Mouse (Mus musculus) right cerebral cortex, adult 18-20 months (tissue): Measurements from ENCODE around the gene Zfp451.
"Not testable (repeated sequence)": the region's sequence is repeated elsewhere in the genome, so short reads cannot be mapped to it uniquely, and the experiment has no call there.

Experiments used
- DNase-seq: peaks from one replicate; pipeline ENCODE4 v3.0.0; 2022; ENCODE audit warnings: mixed read lengths

The Zfp451 gene

GRCm38 (mm10) chr1:33813868-33814794 lies at the start of gene Zfp451:
TSS of gene Zfp451 (minus strand) at chr1:33814595.
- DNase-seq = peak; percentile 96

- DNase-seq = no peak
Measured at GRCm38 (mm10) chr1:33846807-33847206, 32.4 kb upstream of the Zfp451 start.

GRCm38 (mm10) chr1:33843823-33844222 lies 29.4 kb upstream of the Zfp451 start:
- DNase-seq = no peak

DNA sequence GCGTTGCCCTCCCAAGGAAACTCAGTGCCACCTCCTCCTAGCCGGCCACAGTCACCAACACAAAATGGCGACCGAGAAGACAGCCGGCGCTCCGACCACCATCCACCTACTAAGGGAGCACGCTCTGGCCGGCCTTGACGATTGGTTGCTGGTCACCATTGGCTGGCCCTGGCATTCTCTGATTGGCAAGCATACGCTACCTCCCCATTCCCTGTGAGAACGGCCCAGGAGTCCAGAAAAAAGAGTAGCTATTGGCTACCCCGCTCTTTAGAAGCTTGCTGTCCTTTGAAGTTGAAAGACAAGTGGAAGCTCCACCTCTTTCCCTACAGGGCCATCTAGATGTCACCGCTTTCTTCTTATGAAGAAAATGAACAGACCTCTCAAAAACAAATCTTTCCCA lies 24.6 kb upstream of the Zfp451 start:
- DNase-seq = not testable (repeated sequence)

- DNase-seq = no peak
Measured at GRCm38 (mm10) chr1:33830586-33830985, 16.2 kb upstream of the Zfp451 start.

DNA sequence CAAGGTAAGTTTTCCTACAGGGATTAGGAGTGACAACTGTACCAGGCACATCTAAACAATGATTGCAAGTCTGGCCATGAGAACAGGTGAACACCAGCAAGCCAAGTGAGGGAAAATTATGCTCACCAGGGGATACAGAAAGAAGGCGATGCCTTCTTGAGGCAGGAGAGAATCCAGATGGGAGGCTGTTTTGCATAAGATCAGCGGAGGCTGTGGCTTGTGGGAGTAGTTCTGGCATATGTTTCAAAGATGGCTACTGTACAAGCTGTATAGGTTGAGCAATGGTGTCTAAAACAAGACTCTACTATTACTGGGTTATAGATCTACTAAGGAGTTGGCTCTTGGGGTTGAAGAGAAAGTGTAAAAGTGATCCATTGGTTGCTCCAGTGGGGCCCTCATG lies 3.5 kb upstream of the Zfp451 start:
- peak; percentile 30 for DNase-seq

GRCm38 (mm10) chr1:33813495-33813867 lies 914 bp downstream of the Zfp451 start:
- DNase-seq = no peak

DNA sequence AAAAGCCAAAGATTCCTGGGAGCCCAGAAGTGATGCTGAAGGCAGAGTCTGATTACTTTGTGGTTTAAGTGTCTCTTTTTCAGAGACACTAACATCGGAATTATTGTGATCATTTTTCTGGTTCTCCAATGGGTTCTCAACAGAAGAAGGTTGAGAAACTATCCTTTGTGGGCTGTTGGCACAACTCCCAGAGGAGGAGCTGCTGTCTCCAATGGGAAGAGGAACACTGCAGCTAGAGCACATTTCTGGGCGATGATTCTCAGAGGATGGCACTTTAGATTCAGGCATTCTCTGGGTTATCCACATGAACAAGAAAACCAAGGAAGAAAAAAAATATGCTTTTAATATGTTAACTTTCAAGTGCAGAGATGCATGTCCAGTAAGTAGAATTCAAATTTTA lies 11.1 kb downstream of the Zfp451 start:
- peak; percentile 48 for DNase-seq

- no peak for DNase-seq
Measured at GRCm38 (mm10) chr1:33799620-33800019, 14.8 kb downstream of the Zfp451 start.

DNA sequence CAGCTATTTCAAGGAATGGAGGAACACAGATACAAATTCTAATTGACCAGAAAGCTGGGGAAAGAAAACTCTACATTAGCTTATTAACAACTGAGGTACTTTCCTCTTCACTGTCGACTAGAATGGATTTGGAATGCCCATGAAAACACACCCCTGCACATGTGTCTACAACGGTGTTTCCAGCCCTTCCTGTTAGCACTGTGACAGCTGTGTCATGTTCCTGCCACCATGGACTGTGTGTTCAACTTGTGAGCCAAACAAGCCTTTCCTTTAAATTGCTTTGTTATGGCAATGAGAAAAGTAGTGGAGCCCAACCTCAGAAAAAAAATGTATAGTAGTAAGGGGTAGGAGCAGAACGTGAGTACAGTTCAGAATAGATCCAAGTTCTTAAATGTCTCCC lies 25.9 kb downstream of the Zfp451 start:
- DNase-seq = no peak

DNA sequence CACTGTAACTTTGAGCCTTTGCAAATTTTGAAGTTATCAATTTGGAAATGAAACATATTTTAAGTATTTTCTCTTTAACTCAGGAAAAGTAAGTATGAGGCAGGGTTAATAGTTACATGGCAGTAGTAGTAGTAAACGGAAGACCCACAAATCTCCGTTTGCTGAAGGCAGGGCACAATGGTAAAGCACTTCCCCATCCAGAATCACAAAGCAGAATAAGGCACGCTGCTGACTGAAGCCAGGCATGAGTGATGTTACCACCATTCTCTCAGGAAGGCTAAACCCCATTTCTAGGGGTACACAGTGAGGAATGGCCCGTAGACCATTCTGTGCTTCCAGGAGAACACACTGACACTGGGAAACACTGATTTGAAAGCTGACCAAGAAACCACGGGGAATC lies 26.3 kb downstream of the Zfp451 start:
- DNase-seq = no peak

DNA sequence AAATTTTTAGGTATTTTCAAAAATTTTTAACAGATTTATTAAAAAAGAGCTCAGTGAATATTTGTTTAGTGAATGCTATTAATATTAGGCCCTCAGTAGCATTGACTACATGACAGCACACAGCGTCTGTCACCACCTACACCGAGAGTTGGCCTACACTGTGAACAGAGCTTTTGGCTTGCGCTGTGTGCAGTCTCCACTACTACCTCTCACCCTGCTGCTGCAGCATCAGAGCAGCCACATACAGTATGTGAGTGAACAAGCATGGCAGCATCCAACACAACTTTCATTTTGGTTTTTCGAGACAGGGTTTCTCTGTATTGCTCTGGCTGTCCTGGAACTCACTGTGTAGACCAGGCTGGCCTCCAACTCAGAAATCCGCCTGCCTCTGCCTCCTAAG lies 29.8 kb downstream of the Zfp451 start:
- DNase-seq = no peak

GRCm38 (mm10) chr1:33776175-33776611 lies 38.2 kb downstream of the Zfp451 start:
- peak; percentile 55 for DNase-seq

DNA sequence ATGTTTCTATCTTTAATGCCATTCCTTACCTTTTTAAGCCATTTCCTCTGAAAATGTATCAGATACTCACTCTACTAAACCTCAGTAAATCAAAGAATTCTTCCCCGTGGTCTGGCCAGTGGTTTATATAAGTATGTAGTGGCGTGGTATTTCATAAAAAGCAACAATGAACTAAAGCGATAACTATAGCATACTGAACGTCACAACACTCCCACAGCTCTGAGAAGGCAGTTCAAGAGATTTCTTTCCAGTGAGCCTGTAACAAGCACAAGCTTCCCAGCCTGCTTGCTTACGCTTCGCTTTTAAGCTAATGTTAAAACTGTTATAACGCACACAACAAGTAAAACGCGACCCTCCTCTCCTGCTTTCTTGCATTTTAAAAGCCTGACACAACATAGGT lies 42.3 kb downstream of the Zfp451 start:
- no peak for DNase-seq

- DNase-seq = no peak
Measured at GRCm38 (mm10) chr1:33771621-33772020, 42.8 kb downstream of the Zfp451 start.

DNA sequence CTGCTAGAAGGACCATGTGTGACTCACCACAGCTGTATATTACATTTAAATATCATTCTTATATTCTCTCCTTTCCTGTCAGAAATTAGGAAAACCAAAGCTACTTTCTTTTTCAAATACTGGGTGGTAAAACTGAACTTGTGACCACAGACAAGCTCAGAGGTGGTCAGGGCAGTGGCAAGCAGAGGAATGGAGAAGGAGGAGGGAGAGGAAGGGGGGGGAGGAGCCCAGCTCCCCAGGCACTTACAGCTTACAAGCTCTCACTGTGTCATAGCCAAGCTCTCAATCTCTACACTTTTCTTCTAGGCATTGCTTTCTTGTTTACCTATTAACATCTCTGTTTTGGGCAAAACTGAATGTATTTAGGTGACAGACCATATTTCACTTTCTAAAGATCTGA lies 45.6 kb downstream of the Zfp451 start:
- DNase-seq = no peak

- DNase-seq = no peak
Measured at GRCm38 (mm10) chr1:33768091-33768787, 46.2 kb downstream of the Zfp451 start.

GRCm38 (mm10) chr1:33766520-33767508 lies 47.6 kb downstream of the Zfp451 start:
- DNase-seq = no peak

- no peak for DNase-seq
Measured at GRCm38 (mm10) chr1:33765468-33766080, 48.8 kb downstream of the Zfp451 start.

DNA sequence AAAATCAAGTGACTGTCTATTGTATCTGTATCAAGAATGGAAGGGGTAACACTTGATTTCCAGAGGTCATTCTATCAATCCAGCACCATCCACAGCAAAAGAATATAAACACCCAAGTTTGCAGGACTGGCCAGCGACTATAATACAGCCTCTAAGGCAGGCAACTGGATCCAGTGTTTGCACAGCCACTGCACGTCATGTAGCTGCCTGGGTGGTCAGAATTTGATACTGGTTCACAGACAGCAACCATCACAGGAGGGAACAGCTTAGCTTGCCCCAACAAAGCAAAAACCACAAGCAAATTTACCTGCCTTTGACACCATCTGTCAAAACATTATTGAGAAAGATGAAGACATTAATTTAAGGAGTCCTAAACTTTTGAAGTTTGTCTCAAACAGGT lies 50.6 kb downstream of the Zfp451 start:
- DNase-seq = no peak

DNA sequence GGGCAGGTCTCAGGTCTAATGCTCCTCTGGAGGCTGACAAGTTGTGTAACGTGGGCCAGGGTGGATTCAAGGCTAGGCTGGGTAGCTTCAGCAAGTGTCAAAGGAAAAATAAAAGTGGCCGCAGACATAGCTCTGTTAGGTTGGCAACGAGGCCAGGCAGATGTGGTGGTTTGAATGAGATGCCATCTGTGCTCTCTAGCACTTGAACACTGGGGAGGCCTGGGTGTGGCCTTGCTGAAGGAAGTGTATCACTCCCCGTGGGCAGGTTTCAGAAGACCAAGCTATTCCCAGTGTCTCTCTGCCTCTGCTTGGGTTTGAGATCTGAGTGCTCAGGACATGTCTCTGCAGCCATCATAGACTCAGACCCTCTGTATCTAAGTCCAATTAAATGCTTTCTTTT lies 55.9 kb downstream of the Zfp451 start:
- DNase-seq = no peak

GRCm38 (mm10) chr1:33757491-33758041 lies 56.8 kb downstream of the Zfp451 start, which contains the start of gene Bag2:
TSS of gene Bag2 (minus strand) at chr1:33757795.
- DNase-seq = peak; percentile 65
